Mouse (Mus musculus) kidney, adult 8-10 months (tissue): ENCODE measurements at regions not wholly inside any gene's neighbourhood (a gene's known extent, or its start where the extent isn't known, plus 50 kb on each side); places are given as distances from the start of the nearest gene placed in this dataset.
"Not testable (repeated sequence)": the region's sequence is repeated elsewhere in the genome, so short reads cannot be mapped to it uniquely, and the experiment has no call there.

Source experiments
- DNase-seq, 2 experiments: peaks; one replicate each; pipeline ENCODE4 v3.0.0; 2022

DNA sequence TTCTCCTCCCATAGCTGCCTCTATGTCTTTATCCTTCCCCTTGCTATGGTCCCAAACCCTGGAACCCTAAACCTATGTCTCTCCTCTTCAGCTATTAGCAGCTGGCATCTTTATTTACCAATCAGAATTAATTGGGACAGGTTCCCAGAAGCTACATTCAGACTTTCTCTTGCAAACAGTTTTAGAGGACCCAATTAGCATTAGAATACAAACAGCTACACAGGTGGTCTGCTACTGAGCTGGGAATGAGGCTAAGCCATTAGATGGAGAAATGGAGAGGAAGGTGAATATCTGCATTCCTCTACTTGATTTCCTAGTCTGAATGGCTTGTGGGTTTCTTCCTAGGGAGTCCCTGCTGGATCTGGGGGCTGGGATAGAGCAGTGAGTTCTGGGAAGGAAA lies 611.9 kb downstream of the A830018L16Rik start:
- no peak for DNase-seq

GRCm38 (mm10) chr1:12027442-12027841 lies 613.5 kb downstream of the A830018L16Rik start:
- DNase-seq: no peak

DNA sequence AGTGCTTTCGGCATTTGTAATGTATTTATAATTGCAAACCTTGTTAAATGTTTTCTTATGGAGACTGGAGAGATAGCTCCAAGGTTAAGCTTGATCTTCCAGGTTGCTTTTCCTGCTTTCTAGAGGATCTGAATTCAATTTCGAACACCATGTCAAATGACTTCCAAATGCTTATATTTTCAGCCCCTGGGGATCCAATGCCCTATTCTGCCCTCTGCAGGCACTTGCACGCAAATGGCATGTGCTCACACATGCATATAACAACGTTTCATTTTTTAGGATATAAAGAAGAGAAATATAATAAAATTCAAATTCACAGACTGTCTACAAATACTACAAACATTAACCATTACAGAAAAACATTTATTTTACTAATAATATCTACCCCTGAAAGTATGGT lies 614.2 kb downstream of the A830018L16Rik start:
- no peak for DNase-seq

GRCm38 (mm10) chr1:12051931-12052482 lies 638.1 kb downstream of the A830018L16Rik start:
- no peak for DNase-seq

DNA sequence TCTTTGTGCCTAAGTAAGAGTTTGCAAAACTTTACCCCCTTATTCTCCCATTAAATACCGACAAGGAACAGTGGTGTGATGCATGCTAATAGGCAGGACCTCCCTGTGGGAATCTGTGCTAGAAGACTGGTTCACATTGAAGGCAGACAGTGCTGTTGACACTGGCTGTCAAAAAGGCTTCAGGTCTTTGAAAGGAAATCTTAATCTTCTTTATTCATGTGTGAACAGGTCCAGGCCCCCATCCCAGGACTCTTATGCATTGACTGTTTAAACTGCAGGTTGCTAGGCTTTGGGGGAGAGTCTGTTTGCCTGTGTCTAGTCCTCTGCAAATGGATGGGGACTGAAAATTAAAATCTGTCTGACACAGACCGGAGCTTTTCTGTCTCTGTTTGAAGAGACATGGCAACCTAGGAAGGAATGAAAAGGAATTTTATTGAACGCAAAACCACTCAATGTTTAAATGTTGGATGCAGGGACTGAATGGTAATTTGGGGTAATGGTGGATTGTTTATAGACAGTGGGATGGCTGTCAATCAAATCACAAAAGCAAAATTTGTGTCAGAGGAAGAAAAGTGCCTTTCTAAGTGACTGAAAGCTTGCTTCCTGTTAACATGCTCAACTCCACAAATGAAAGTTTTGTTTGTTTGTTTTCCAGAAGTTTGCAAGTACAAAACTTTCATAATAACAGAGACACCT lies 642.1 kb downstream of the A830018L16Rik start:
- no peak for DNase-seq

DNA sequence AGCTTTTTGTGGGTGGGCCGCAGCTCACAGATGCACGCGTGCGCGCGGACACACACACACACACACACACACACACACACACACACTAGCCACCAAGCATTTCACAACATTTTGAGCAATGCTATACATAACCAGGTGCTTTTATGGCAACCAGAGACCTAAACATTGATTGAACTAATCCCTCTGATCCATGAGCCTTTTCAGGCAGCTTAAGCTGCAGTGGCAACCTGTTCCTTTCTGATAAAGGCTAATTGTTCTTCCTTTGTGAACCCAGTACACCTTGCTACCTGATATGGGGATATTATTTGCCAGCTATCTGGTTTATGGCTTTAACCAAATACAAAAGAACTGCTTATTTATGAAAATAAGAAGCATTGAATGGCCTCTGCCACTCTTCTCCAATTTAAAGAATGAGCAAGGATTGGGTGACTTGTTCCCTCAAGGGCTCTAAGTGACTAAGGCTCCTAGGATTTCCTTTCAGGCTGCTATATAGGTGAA lies 651.2 kb downstream of the A830018L16Rik start:
- no peak for DNase-seq

DNA sequence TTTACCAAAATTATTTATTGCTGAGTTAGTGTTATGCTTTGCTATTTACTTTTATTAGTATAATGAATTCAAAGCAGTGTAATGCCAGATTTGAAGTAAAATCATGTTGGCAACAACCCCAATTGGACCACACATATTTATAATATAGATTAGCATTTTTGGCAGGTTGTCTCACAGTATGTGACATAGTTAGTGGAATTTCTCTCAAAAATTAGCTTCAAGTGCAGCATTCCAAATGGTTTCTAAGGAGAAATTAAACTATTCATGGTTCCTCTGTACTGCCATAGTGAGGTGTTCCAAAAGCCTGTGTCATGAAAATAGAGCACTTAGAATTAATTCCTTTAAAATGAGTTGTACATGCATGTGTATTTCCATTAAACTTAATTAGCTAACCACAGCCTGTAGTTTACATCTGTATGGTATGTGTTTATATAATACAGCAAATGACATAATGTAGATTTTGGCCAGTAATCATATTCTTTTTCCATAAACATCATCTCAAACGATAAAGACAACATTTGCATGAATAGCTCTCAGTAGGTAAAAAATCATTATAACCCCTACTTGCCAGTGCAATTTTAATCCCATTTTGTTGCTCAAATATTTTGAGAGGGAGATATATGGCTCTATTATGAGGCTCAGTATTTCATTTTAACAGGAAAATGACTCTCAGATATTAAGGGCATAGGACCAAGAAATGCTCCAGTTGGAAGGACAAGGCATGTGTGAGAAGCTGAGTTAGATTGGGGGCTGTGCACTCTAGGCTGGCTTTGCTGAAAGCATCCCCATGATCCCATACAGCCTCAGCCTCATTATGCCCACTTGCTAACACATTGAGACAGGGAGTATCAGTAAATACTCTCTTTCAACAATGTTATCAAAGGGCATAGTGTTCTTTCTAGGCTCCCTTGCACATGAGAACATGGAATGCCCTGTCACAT lies 678.9 kb downstream of the A830018L16Rik start:
- no peak for DNase-seq

DNA sequence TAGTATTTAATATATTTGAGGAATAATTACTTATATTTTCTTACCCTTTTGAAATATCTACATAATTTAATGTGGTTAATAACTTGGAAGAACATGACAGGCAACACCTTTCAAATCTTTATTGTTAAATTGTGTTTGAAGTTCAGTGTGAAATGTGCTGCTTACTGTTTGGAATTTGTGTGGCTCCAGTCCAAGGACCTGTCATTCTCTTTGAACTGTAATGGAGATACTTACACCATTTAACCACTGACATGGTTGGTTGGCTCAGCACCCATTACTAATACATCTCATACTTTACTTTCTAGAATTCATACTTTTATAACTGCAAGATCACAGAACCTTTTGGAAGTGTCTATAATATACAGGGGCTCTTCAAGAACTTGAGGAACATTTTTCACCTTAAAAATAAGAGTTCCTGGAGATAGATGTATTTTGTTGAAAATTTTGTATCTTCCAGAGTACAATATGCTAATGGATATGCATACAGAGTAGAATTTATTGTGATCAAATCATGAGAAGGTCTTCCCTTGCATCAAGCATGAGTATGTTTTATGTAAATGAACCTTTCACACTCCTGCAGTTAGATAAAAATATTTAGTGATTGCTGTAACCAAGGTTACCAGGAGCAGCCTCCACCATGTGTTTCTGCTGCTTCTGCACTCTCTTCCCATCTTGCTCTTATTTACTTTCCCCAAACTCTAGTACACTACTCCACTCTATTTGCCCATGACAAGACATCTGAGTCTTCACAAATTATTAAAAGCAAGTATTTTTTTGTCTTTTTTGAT lies 701.3 kb downstream of the A830018L16Rik start:
- no peak for DNase-seq

- no peak for DNase-seq
Observed at GRCm38 (mm10) chr1:12117083-12117482, 703.2 kb downstream of the A830018L16Rik start.

GRCm38 (mm10) chr1:12120926-12121325 lies 707.0 kb downstream of the A830018L16Rik start:
- DNase-seq: no peak

DNA sequence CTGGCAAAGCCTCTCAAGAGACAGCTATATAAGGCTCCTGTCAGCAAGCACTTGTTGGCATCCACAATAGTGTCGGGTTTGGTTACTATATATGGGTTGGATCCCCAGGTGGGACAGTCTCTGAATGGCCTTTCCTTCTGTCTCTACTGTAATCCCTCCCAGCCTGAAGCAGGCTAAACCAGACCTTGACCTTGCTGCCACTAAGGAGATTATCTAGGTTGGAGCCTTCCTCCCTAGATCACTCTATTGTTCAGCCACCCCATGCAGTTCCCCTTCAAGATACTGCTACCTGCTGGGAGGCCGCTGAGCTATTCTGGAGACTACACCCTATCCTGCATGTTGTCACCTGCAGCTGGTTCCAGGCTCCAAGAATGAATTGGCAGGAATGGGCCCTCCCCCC lies 712.7 kb downstream of the A830018L16Rik start:
- not testable (repeated sequence) for DNase-seq

GRCm38 (mm10) chr1:12170503-12170902 lies 756.6 kb downstream of the A830018L16Rik start:
- DNase-seq: no peak

DNA sequence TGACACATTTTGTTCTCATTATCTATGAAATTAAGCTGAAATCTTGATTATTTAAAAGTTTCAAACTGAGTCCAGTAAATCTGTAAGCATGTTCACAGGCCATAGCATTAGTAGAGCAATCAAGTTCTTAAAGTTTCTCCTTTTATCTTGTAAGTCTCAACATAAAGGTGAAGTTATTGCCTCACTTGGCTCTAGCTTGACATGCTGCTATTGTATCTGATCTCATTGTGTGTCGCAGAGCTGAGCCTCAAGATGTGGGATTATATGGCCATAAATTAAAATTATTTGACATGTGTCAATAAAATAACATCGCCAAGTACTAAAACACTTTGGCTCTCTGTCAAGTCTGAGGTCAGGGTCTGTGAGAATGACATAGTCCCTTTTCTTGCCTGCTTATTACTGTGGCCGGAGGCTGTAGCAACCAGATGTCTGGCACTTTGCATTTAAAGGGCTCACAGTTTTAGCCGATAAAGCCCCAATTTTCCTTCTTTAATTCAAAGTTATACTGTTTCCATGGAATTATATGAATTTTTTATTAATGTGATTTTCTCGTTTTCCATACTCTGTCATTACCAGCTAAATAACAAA lies 775.8 kb downstream of the A830018L16Rik start:
- no peak for DNase-seq

DNA sequence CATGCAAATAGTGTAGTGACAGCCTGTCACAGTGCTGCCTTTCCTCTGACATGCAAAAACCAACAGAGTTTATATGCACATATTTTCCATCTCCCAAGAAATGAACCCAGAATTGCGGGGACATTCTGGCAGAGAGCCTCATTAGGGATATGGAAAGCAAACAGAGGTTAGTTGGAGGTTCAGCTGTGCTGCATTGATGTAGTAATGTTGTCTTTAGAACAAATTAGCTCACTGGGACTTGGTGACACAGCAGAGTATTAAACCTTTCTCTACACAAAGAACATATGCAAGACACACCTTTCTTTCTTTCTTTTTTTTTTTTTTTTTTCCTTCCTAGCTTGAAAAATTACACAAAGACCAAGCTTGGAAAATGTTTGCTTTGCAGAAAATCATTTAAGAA lies 778.7 kb downstream of the A830018L16Rik start:
- DNase-seq: no peak

DNA sequence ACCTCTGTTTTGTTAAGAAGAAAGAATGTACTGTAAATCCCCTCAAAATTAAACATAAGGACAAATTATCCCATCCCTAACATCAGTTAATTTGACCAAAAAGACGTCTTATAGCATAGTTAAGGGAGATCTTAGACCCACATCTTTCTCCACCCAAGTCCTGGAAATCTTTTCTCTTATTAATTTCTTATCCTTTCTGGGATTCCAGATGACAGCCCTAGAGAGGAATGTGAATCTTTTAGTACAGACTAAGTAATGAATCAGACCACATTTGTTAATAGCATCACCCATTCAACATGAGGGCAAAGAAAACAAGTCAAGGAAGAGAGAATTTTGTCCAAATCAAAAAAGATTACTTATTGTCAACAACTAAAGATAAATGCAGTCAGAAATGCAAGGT lies 817.2 kb downstream of the A830018L16Rik start:
- no peak for DNase-seq

GRCm38 (mm10) chr1:12242090-12242489 lies 828.2 kb downstream of the A830018L16Rik start:
- DNase-seq: no peak

DNA sequence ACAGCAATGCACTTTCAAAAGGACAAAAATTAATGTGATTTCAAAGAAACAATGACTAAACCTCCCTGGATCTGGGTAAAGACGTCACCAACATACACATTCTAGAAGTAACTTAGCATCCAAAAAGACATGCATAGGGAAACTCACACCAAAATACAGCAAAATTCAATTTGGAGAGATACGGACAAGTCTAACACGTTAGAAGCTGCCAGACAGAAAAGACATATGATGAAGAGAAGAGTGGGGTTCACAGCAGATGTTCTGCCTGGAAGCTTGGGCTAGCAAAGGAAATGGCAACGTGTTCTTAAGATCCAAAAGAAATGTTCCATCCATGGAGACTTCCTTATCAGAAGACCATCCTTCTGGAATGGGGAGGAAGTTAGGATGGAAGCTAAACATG lies 868.6 kb downstream of the A830018L16Rik start:
- no peak for DNase-seq

GRCm38 (mm10) chr1:12285551-12285950 lies 871.6 kb downstream of the A830018L16Rik start:
- no peak for DNase-seq

GRCm38 (mm10) chr1:12286026-12286425 lies 872.1 kb downstream of the A830018L16Rik start:
- peak in 1 of 2 experiments; percentile 2 for DNase-seq

DNA sequence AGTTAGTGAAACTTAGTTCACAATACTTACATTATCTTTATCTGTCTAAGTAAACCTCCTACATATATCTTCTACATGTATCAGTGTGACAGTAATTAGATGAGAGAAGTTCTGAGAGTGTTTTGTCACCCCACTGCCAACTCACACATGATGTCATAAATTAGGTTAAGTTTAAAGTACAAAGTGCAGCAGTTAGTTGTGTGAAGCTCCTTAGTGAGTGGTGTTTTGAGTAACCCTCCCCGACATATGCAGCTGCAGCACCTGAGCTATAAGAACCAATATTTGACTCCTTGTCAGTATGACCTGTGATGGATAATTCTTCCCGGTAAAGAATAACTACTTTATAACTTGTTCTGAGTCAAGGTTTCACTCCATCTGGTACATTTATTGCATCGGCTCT lies 874.6 kb downstream of the A830018L16Rik start:
- DNase-seq: no peak

- DNase-seq: no peak
Observed at GRCm38 (mm10) chr1:12291787-12292186, 877.9 kb downstream of the A830018L16Rik start.

- DNase-seq: no peak
Observed at GRCm38 (mm10) chr1:12318029-12318428, 904.1 kb downstream of the A830018L16Rik start.
